Mouse (Mus musculus) intestine, embryonic 16.5 days (tissue): ENCODE data around the gene Cryba4. TPM values are rescaled to one million over a fixed set of nuclear protein-coding genes. Genes with fewer than 3 reads are reported as not detected.
A peak's percentile ranks its signal among the peaks of the same experiment; 100 is the strongest.

Source experiments
- ATAC-seq: fragments of 200-750 bp; cut with Nextera tagmentation; 2 replicates; pipeline ENCODE4 v1.8.0; 2017; ENCODE audit warnings: moderate TSS enrichment, moderate library complexity
- H3K27ac ChIP-seq: fragments of 300-500 bp; sonication (generic); 2 replicates; pipeline ENCODE4 v1.5.1; 2014; ENCODE audit warnings: mild to moderate bottlenecking, low read length
- H3K27me3 ChIP-seq: fragments of 300-500 bp; sonication (generic); replicated peaks from 2 replicates; pipeline ENCODE4 v1.6.1; 2014; ENCODE audit warnings: low read length, control low read depth, mixed read lengths; ENCODE audit not compliant: control insufficient read depth, insufficient read depth
- H3K36me3 ChIP-seq: fragments of 300-500 bp; sonication (generic); 2 replicates; pipeline ENCODE4 v1.6.1; 2014; ENCODE audit warnings: low read length, control low read depth; ENCODE audit not compliant: control insufficient read depth, insufficient read depth
- H3K4me1 ChIP-seq: fragments of 300-500 bp; sonication (generic); 2 replicates; pipeline ENCODE4 v1.6.1; 2014; ENCODE audit warnings: low read length, control low read depth, mixed read lengths; ENCODE audit not compliant: control insufficient read depth, insufficient read depth
- H3K4me2 ChIP-seq: fragments of 300-500 bp; sonication (generic); 2 replicates; pipeline ENCODE4 v1.6.1; 2014; ENCODE audit warnings: low read depth, low read length, control low read depth
- H3K4me3 ChIP-seq: fragments of 300-500 bp; sonication (generic); 2 replicates; pipeline ENCODE4 v1.5.1; 2014; ENCODE audit warnings: mild to moderate bottlenecking, low read length
- H3K9ac ChIP-seq: fragments of 300-500 bp; sonication (generic); 2 replicates; pipeline ENCODE4 v1.6.1; 2014; ENCODE audit warnings: low read depth, low read length
- H3K9me3 ChIP-seq: fragments of 300-500 bp; sonication (generic); 2 replicates; pipeline ENCODE4 v1.6.1; 2016; ENCODE audit warnings: low read length, control low read depth; ENCODE audit not compliant: control insufficient read depth
- WGBS: fragments of 180-500 bp; shearing (Covaris S2); extraction: QIAGEN DNeasy Blood & Tissue Kit; methylation state at CpG from one replicate; pipeline ENCODE4 v1.1.7; 2014; 5-methylcytosine and 5-hydroxymethylcytosine counted together
- polyA plus RNA-seq: library from polyadenylated mRNA; unstranded; fragments of >200 nt; fragmentation: Nextera tagmentation; extraction: Ambion mirVana; gene quantifications from 2 replicates; pipeline ENCODE4 v1.2.1, GENCODE M21; 2015

The Cryba4 gene
- polyA plus RNA-seq, 1 experiment from 2014 or later = 1.5 TPM

GRCm38 (mm10) chr5:112295162-112295561 is 42.8 kb upstream of the Cryba4 start:
- Histone ChIP-seq H3K4me3 (no peak overlapping the region), H3K27ac (no peak overlapping the region), H3K36me3 (no peaks in the 10 kb centered on the region), H3K27me3 (no peaks in the 10 kb centered on the region), H3K9ac (0 out of 2 replicates have a peak overlapping the region, but pooled peaks have one; percentile 7), H3K4me2 (no peak overlapping the region), H3K9me3 (no peaks in the 10 kb centered on the region), H3K4me1 (peaks cover 37% of the 10 kb centered on the region)
- 49% methylated on average over 8 of the region's 8 CpGs for WGBS
- ATAC-seq = peak; percentile 5; the same call in 1 of the 2 replicates

GRCm38 (mm10) chr5:112294696-112295095 is 42.4 kb upstream of the Cryba4 start:
- Histone ChIP-seq H3K27me3 (no peaks in the 10 kb centered on the region), H3K27ac (0 out of 2 replicates have a peak overlapping the region, but pooled peaks have one; percentile 12), H3K4me1 (peaks cover 37% of the 10 kb centered on the region), H3K9me3 (no peaks in the 10 kb centered on the region), H3K36me3 (no peaks in the 10 kb centered on the region), H3K4me2 (no peak overlapping the region), H3K4me3 (no peak overlapping the region), H3K9ac (0 out of 2 replicates have a peak overlapping the region, but pooled peaks have one; percentile 17)
- ATAC-seq = peak; percentile 22; the same call in 1 of the 2 replicates
- 68% methylated on average over 4 of the region's 4 CpGs for WGBS

GRCm38 (mm10) chr5:112293800-112294199 is 41.5 kb upstream of the Cryba4 start:
- H3K27ac ChIP-seq = no peak overlapping the region
- H3K4me2 ChIP-seq = no peak overlapping the region
- ATAC-seq = no peak
- WGBS = 55% methylated on average over 2 of the region's 2 CpGs
- H3K4me1 ChIP-seq = peaks cover 34% of the 10 kb centered on the region
- no peak overlapping the region for H3K9ac ChIP-seq
- H3K9me3 ChIP-seq = no peaks in the 10 kb centered on the region
- H3K4me3 ChIP-seq = no peak overlapping the region
- no peaks in the 10 kb centered on the region for H3K36me3 ChIP-seq
- no peaks in the 10 kb centered on the region for H3K27me3 ChIP-seq

DNA sequence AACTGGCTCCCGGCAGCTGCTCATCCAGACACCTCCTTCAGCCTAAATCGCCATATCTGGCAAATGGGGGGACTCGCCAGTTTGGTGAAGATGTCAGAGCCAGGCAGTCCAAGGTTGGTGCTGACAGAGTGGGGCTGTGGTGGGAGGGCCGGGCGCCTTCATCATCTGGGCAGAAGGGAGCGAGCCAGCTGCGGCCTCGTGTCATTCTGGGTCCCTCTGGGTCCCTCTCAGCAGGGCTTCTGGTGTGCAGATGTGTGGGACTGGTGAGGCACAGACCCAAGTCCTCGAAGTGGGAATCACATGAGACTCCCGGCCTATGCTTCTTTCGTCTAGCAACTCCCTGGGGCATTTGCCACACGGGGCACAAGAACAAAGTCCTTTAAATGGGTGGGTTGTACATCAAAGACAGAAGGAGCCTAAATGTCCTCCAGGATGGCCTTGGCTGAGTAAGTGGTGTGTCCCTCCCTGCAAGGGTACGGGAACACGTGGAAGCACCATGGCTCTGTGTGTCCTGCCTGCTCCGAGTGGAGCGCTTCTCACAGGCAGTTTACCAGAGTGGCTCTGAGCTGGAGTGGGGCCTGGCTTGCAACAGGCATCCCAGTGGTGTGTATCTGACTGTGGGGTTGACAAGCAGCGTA is 40.1 kb upstream of the Cryba4 start:
- Histone ChIP-seq H3K4me1 (peaks cover 44% of the 10 kb centered on the region), H3K27ac (no peak overlapping the region), H3K27me3 (no peaks in the 10 kb centered on the region), H3K9me3 (no peaks in the 10 kb centered on the region), H3K4me2 (no peak overlapping the region), H3K36me3 (no peaks in the 10 kb centered on the region), H3K4me3 (no peak overlapping the region), H3K9ac (no peak overlapping the region)
- ATAC-seq = no peak
- WGBS = 83% methylated on average over 17 of the region's 17 CpGs

DNA sequence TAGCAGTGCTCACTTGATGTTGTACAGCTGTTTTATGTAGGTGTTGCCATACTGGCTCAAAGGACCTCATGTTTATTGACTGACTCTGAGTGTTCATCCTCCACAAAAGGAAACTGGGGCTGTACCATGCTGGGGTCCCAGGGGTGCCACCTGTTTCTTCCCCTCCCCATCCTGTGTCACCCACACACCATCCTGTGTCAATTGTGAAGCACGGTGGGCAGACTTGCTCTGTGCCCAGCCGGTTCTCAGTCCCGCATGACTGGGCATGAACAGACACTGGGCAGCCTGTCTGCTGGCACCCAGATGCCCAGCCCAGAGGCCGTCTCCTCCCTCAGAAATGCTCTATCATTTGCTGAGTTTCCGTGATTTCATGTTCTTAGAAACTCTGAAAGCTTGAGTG is 39.5 kb upstream of the Cryba4 start:
- H3K9ac ChIP-seq = no peak overlapping the region
- no peak overlapping the region for H3K27ac ChIP-seq
- no peaks in the 10 kb centered on the region for H3K27me3 ChIP-seq
- no peaks in the 10 kb centered on the region for H3K36me3 ChIP-seq
- H3K4me3 ChIP-seq = no peak overlapping the region
- H3K4me2 ChIP-seq = no peak overlapping the region
- no peaks in the 10 kb centered on the region for H3K9me3 ChIP-seq
- peaks cover 45% of the 10 kb centered on the region for H3K4me1 ChIP-seq
- WGBS = 86% methylated on average over 5 of the region's 5 CpGs
- no peak for ATAC-seq

GRCm38 (mm10) chr5:112290536-112290880 is 38.2 kb upstream of the Cryba4 start:
- Histone ChIP-seq H3K36me3 (no peaks in the 10 kb centered on the region), H3K9ac (no peak overlapping the region), H3K27ac (no peak overlapping the region), H3K9me3 (no peaks in the 10 kb centered on the region), H3K4me2 (no peak overlapping the region), H3K27me3 (no peaks in the 10 kb centered on the region), H3K4me3 (no peak overlapping the region), H3K4me1 (peaks cover 45% of the 10 kb centered on the region)
- no peak for ATAC-seq
- WGBS = 92% methylated on average over 8 of the region's 8 CpGs

DNA sequence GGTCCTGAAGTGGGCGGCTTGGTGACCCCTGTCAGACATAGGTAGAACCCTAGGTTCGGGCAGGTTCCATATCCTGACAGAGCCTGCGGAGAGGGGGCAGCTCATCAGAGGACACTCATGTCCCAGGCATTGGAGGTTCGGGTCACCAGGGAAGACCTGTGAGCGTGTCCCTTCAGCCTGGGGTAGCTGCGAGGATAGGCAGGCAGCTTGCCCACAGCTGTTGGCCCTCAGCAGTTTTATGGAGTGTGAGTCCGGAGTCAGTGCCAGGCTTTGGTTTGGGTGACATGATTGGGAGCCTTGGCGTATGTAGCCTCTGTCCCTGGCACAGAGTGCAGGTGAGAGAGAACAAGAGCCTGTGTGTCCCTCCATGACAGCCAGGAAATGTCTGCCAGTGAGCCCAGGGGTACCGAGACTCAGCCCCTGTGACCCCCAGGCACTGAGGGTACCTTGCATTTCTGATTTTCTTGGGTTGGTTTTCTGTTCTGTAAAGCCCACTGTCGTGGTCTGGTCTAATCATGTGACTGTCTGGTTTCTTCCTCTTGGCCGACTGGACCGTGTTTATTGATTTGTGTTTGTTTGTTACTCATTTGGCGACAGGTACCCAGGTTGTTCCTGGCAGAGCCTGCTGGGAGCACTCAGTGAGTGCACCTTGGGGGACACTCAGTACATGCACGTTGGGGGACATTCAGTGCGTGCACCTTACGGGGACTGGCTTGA is 37.7 kb upstream of the Cryba4 start:
- no peak overlapping the region for H3K9ac ChIP-seq
- peaks cover 41% of the 10 kb centered on the region for H3K4me1 ChIP-seq
- H3K4me3 ChIP-seq = no peak overlapping the region
- no peaks in the 10 kb centered on the region for H3K36me3 ChIP-seq
- no peaks in the 10 kb centered on the region for H3K9me3 ChIP-seq
- H3K4me2 ChIP-seq = no peak overlapping the region
- H3K27me3 ChIP-seq = no peaks in the 10 kb centered on the region
- 85% methylated on average over 16 of the region's 16 CpGs for WGBS
- no peak for ATAC-seq
- H3K27ac ChIP-seq = no peak overlapping the region

- 53% methylated on average over 8 of the region's 8 CpGs for WGBS
- Histone ChIP-seq H3K9me3 (no peaks in the 10 kb centered on the region), H3K9ac (no peak overlapping the region), H3K36me3 (no peaks in the 10 kb centered on the region), H3K27me3 (no peaks in the 10 kb centered on the region), H3K27ac (no peak overlapping the region), H3K4me1 (peaks cover 33% of the 10 kb centered on the region), H3K4me2 (no peak overlapping the region), H3K4me3 (no peak overlapping the region)
- ATAC-seq = no peak
These were observed 36.9 kb upstream of the Cryba4 start for GRCm38 (mm10) chr5:112289236-112289635.

- Histone ChIP-seq H3K9me3 (no peaks in the 10 kb centered on the region), H3K36me3 (no peaks in the 10 kb centered on the region), H3K4me3 (no peak overlapping the region), H3K27me3 (no peaks in the 10 kb centered on the region), H3K4me2 (no peak overlapping the region), H3K4me1 (peaks cover 29% of the 10 kb centered on the region), H3K9ac (0 out of 2 replicates have a peak overlapping the region, but pooled peaks have one; percentile 17), H3K27ac (peak overlapping the region; percentile 73; the same call in 1 of the 2 replicates)
- no peak for ATAC-seq
- WGBS = 68% methylated on average over 9 of the region's 9 CpGs
These were observed 36.1 kb upstream of the Cryba4 start for GRCm38 (mm10) chr5:112288193-112289141.
